Mouse (Mus musculus): Measurements from ENCODE around the gene Cnot8. TPM values are rescaled to one million over a fixed set of nuclear protein-coding genes. Genes with fewer than 3 reads are reported as not detected.

Cnot8 gene
- polyA plus RNA-seq, 1 experiment from 2014 or later, result 99.6 TPM

Other genes with a start within 250 kb of the Cnot8 start
- 19.9 and 20.5 TPM in 2 replicates for gene Larp1, start 95.1 kb upstream of the Cnot8 start, polyA plus RNA-seq (2015; fragmentation: Nextera tagmentation; extraction: Ambion mirVana)
- gene Gm12248, start 11.0 kb upstream of the Cnot8 start, polyA plus RNA-seq (2015; fragmentation: Nextera tagmentation; extraction: Ambion mirVana), result not detected in 2 replicates
- 12.2 and 18.5 TPM in 2 replicates for gene Gemin5, start 64.4 kb downstream of the Cnot8 start, polyA plus RNA-seq (2015; fragmentation: Nextera tagmentation; extraction: Ambion mirVana)
- 99.2 and 107 TPM in 2 replicates for gene Mrpl22, start 67.5 kb downstream of the Cnot8 start, polyA plus RNA-seq (2015; fragmentation: Nextera tagmentation; extraction: Ambion mirVana)
- gene Igtp, start 95.4 kb downstream of the Cnot8 start, polyA plus RNA-seq (2015; fragmentation: Nextera tagmentation; extraction: Ambion mirVana), result 2.4 and 8.2 TPM in 2 replicates
- gene Irgm2, start 95.5 kb downstream of the Cnot8 start, polyA plus RNA-seq (2015; fragmentation: Nextera tagmentation; extraction: Ambion mirVana), result 1.3 and 3.4 TPM in 2 replicates
- gene 4930438A08Rik, start 170.6 kb downstream of the Cnot8 start, polyA plus RNA-seq (2015; fragmentation: Nextera tagmentation; extraction: Ambion mirVana), result not detected in 2 replicates
- gene Zfp692, start 202.9 kb downstream of the Cnot8 start, polyA plus RNA-seq (2015; fragmentation: Nextera tagmentation; extraction: Ambion mirVana), result 31.5 and 33.3 TPM in 2 replicates
- gene Zfp672, start 226.2 kb downstream of the Cnot8 start, polyA plus RNA-seq (2015; fragmentation: Nextera tagmentation; extraction: Ambion mirVana), result 37.9 and 44.8 TPM in 2 replicates
- gene Sh3bp5l, start 226.6 kb downstream of the Cnot8 start, polyA plus RNA-seq (2015; fragmentation: Nextera tagmentation; extraction: Ambion mirVana), result 47.1 and 47.7 TPM in 2 replicates

Data from neural tube, embryonic 15.5 days (tissue).